Mouse (Mus musculus): Measurements from ENCODE around the gene Senp1. TPM values are rescaled to one million over a fixed set of nuclear protein-coding genes. Genes with fewer than 3 reads are reported as not detected.

Senp1 gene
- polyA plus RNA-seq, 1 experiment from 2014 or later = 35.9 TPM

DNA sequence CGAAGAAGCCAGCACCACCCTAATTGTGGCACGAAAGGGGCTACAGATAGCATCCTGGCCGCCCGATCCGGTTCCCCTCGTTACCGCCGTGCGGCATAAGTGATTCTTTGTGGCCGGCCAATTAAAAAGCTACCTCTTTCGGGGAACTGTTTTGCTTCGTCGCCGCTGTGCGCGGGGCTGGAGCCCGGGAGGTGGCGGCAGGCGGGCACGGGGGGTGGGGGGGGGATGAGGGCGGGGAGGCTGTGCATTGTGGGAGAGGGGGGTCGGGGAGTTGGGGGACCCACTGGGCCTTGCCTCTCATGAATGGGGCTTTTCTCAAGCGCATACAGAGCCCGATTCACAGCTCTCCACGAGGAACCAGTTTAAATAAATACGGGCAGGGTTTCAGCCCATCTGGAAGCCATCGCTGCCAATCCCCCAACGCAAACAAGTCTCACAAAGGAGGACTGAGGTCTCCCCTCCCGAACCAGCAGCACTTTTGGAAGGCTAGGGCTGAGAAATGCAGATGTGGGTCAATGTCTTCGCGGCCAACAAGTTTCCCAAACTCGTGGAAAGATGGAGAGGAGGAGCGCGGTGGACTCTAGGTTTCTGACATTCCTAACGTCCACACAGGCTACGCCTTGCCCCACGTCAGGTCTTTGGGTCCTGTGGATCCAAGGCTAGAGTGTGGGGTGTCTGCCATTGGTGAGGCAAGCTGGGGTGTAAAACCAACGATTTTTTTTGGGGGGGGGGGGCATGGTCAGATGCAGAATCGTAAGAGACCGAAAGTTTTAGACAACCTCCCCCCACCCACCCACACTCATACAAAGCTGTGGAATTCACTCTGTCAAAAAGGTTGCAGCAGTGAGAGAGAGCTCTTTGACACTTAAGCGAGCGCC, 91.2 kb downstream of the Senp1 start:
- no peak for DNase-seq (ENCODE audit: low spot score)

DNA sequence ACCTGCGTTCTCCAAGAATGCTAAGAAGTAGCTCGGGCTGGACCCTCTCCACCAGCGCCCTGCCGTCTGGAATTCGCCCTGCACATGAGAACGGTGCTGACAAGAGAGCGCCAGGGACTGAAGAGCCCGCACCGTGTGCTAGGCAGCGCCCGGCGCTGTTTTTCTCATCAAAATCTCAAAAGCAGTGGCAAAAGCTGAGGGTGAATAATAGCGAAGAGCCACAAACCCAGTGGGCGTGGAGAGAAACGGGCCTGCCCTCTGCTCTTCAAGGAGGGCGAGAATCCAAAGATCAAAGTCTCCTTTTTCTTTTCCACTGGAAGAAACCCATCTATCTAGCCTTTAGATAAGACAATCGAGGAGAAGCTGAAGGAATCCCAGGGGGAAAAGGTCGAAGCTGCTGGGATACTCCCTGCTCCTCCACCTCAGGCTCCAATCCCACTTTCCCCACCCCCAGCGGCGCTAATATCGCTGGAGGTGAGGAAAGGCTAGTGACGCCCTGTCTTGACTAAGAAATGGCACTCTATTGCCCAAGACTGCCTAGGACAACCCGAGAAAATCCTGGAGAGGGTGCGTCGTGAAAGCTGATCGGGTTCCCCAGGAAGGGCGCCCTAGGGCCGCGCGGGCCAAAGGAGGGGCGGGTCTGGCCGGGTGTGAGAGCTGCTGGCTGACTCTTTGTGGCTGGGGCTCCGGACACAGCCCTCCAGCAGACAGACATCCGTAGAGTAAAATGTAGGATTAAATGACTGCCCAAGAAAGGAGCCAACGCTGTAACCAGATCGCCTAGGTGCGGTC, 92.0 kb downstream of the Senp1 start:
- no peak for DNase-seq (ENCODE audit: low spot score)

DNA sequence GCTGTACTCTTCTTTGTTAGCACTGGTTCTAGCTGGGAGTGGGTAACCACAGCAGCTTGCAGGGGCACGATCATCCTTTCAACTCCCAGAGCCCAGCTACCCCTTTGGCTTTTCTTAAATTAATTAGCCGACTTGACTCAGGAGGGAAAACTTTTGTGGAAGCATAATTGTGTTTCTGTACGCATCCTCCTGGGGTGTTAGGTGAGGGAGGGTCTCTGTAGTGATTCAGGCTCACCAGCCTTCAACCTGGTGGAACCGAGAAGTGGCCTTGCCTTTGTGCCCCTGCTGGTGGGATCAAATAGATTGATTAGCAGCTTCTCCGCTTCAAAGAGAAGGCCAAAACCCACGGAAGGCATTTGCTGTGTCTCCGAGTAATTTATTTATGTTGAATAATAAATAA, 93.6 kb downstream of the Senp1 start:
- no peak for DNase-seq (ENCODE audit: low spot score)

DNA sequence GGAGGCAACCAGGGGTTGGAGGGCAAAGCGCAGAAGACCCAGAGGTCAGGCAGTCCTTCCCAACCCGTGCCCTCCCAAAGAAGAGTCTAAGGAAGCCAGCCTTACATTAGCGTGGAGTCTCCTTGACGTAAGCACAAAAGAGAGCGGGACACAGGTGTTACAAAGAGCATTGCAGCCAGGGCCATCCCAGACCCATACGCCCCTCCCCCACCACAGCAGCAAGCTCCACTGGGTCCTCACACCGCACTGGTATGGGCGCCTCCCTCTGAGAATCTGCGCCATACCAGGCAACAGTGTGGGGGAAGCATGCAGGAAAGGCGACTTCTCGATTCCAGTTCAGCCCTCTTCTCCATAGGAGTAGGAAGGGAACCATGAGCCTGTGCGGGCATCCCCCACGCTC, 94.0 kb downstream of the Senp1 start:
- no peak for DNase-seq (ENCODE audit: low spot score)

DNA sequence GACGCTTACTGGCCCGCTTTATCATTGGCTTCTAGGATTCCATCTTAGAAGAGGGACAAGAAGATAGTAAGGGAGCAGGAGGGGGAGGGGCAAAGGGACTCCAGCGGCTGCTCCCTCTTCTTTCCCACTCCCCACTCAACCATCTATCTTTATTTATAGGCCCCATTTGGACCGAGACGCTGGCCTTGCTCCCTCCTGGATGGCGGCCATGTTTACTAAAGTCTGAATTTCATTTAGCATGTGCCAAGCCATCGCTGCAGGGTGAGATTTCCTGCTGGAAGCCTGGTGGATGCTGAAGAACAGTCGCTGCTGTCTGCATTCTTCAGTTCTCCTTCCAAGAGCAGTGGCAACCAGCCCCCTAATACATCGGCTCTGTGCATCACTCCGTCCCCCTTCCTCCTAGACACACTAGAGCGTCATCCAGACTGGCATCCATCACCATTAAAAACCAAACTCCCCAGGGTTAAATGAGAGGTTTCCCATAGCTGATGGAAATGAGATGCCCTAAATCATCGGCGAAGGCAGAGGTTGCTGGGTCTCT, 96.8 kb downstream of the Senp1 start:
- no peak for DNase-seq (ENCODE audit: low spot score)

DNA sequence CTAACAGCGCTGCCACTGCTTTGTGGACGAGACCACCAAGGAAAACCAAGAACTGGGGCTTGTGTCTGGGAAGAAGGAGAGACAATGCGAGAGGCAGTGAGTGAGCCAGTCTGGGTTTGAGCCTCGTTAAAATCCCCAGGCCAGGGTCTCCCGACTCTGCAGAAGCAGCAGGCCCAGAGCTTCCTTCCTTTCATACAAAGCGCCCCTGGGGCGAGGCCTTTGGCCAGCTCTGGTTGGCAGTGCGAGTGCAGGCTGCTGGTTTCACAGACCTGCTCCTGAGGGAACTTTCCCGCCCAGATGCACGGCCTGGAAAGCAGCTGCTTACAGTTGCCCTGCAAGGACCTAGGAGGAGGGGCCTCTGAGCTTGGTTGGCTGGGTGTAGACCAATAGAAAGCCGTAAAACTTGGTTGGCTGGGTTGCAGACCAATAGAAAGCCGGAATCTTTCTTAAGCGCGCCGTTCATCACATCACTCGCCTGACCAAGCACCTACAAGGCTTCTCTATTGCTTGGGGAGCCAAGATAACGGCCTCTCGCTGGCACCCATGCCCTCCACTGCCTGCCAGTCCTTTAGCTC, 100.7 kb downstream of the Senp1 start:
- DNase-seq (ENCODE audit: low spot score) = peak; percentile 80

DNA sequence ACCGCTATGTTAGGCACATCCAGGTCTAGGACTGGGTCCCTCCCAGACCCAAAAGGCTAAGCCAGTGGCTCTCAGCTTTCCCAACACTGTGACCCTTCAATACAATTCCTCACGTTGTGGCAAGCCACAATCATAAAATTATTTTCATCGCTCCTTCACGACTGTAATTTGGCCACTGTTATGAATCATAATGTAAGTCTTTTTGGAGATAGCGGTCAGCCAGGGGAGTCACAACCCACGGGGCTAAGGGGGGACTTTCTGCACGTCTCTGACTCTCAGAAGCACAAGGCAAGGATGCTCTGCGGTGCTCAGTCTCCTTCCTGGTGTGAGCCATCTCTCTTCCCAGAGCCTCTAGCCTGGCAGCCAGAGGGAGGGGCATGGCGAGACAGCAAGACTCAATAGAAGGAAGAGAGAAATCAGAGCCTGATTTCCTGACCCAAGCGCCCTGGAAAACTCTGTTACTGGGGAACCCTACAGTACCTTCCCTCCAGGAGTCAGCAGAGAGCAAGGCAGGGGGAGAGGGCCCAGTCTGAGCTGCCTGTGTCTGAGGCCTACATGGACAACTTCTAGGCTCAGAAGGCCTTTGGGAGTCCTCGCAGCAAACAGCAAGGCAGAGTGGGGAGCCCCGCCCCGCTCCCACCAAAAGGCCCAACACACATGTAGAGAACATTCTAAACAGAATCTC, 101.4 kb downstream of the Senp1 start:
- DNase-seq (ENCODE audit: low spot score) = no peak

DNA sequence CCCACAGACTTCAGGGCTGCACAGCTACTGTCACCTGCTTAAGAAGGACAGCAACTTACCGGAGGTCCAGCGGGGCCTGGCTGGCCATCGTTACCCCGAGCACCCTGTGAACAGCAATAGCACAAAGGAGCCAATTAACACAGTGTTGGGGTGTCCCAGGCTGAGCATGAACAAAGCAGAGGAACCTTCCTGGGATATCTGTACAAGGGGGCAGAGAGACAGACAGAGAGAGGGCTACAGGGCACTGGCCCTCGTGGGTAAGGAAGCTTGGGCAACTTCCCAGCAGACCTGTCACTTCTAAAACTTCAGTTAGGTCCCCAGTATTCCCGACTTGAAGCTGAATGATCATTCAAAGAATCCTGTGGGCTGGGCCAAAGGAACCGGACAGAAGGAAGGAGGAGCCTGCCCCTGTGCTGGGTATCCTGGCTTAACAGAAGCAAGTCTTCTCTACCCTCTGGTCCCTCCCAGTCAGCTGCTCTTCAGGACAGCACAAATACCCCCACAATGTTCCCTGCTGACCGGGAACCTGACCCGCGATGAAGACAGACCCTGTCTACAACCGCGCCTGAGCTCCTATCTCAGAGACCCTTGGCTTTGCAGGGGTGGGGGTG, 102.2 kb downstream of the Senp1 start:
- DNase-seq (ENCODE audit: low spot score) = no peak

DNA sequence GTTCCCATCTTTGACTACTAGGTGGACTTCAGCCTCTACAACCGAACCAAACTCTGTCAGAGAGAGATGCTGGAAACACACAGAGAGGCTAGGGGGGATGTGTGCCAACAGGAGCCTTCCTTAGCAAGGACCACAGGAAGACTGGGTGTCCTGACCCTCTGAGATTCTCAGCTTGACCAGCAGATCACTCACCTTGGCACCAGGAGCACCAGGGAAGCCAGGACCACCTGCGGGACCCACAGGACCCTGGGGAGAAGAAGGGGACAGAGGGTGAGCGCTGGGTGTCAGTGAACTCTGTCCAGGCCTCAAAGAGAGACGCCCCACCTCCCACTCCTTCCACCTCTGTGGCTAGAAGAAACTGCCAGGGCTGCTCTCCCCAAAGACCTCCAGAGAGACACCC, 102.8 kb downstream of the Senp1 start:
- no peak for DNase-seq (ENCODE audit: low spot score)

DNA sequence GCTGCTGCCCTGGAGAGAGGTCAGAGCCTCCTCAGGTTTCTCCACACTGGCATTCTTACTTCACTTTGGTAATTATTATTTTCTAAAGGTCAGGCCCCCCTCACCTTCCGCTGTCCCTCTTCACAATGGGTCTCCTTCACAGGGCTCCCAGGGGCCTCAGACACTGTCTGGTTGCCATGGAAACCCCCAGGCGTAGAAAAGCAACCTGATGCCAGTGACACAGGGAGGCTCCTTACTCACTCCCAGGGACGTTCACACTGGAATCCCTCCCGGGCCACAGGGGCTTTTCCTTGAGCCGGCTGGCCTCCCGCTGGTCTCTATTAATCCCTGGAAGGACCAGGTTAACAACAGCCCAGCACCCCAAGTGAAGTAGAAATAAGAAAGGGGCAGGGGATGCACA, 103.4 kb downstream of the Senp1 start:
- no peak for DNase-seq (ENCODE audit: low spot score)

DNA sequence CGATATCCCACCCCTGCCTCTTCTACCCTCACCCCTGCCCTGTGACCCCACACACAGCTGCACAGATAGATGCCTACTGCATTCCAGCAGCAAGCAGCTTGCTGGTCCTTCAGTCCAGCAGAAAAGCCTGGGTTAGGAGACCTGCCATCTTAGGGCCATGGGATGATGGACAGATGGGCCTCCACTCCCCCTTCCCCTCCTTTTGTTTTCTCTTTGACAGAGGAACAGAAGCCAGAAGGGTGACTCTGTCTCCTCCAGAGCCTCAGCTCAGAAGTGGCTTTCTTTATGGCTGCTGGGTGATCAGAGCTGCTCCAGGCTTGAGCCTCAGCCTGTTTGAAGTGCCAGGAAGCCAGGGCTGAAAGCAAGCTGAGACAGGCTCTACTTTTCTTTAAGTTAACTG, 104.0 kb downstream of the Senp1 start:
- no peak for DNase-seq (ENCODE audit: low spot score)

Other genes starting within 250 kb of the Senp1 start
- gene Hdac7, start 249.2 kb downstream of the Senp1 start, polyA plus RNA-seq (2015; fragmentation: Nextera tagmentation; extraction: Ambion mirVana) = 111 and 122 TPM in 2 replicates
- gene Vdr, start 183.1 kb downstream of the Senp1 start, polyA plus RNA-seq (2015; fragmentation: Nextera tagmentation; extraction: Ambion mirVana) = 2.2 and 2.5 TPM in 2 replicates
- gene Tmem106c, start 129.5 kb downstream of the Senp1 start, polyA plus RNA-seq (2015; fragmentation: Nextera tagmentation; extraction: Ambion mirVana) = 39.0 and 40.9 TPM in 2 replicates
- gene Col2a1, start 89.0 kb downstream of the Senp1 start, polyA plus RNA-seq (2015; fragmentation: Nextera tagmentation; extraction: Ambion mirVana) = 0.28 and 0.36 TPM in 2 replicates
- gene Pfkm, start 1.2 kb downstream of the Senp1 start, polyA plus RNA-seq (2015; fragmentation: Nextera tagmentation; extraction: Ambion mirVana) = 13.7 and 16.2 TPM in 2 replicates
- 43.2 and 43.6 TPM in 2 replicates for gene Asb8, start 71.9 kb upstream of the Senp1 start, polyA plus RNA-seq (2015; fragmentation: Nextera tagmentation; extraction: Ambion mirVana)
- 0.25 and 0.30 TPM in 2 replicates for gene Ccdc184, start 73.4 kb upstream of the Senp1 start, polyA plus RNA-seq (2015; fragmentation: Nextera tagmentation; extraction: Ambion mirVana)
- gene Olfr288, start 101.8 kb upstream of the Senp1 start, polyA plus RNA-seq (2015; fragmentation: Nextera tagmentation; extraction: Ambion mirVana) = not detected in 2 replicates
- not detected in 2 replicates for gene Gm44579, start 127.2 kb upstream of the Senp1 start, polyA plus RNA-seq (2015; fragmentation: Nextera tagmentation; extraction: Ambion mirVana)
- not detected in 2 replicates for gene Olfr287, start 127.3 kb upstream of the Senp1 start, polyA plus RNA-seq (2015; fragmentation: Nextera tagmentation; extraction: Ambion mirVana)
- gene Olfr286, start 140.7 kb upstream of the Senp1 start, polyA plus RNA-seq (2015; fragmentation: Nextera tagmentation; extraction: Ambion mirVana) = not detected in 2 replicates
- not detected in 2 replicates for gene H1fnt, start 163.5 kb upstream of the Senp1 start, polyA plus RNA-seq (2015; fragmentation: Nextera tagmentation; extraction: Ambion mirVana)
- gene Zfp641, start 202.4 kb upstream of the Senp1 start, polyA plus RNA-seq (2015; fragmentation: Nextera tagmentation; extraction: Ambion mirVana) = 0.40 and 0.46 TPM in 2 replicates
- not detected in 2 replicates for gene Olfr285, start 223.6 kb upstream of the Senp1 start, polyA plus RNA-seq (2015; fragmentation: Nextera tagmentation; extraction: Ambion mirVana)
- not detected in 2 replicates for gene Olfr284, start 247.2 kb upstream of the Senp1 start, polyA plus RNA-seq (2015; fragmentation: Nextera tagmentation; extraction: Ambion mirVana)

Data from thymus, postnatal 0 days (tissue).